Mouse (Mus musculus) bone marrow macrophage, adult 2 months (primary cell): ENCODE measurements around the gene Mindy4.

Experiments
- CTCF ChIP-seq: IDR thresholded peaks from 2 replicates; pipeline ENCODE4 v1.5.1; 2012; ENCODE audit warnings: low read depth, mild to moderate bottlenecking, low read length, moderate library complexity
- POLR2A ChIP-seq: IDR thresholded peaks from 2 replicates; pipeline ENCODE4 v1.6.1; 2012; ENCODE audit warnings: mild to moderate bottlenecking, low read depth, low read length, borderline replicate concordance

DNA sequence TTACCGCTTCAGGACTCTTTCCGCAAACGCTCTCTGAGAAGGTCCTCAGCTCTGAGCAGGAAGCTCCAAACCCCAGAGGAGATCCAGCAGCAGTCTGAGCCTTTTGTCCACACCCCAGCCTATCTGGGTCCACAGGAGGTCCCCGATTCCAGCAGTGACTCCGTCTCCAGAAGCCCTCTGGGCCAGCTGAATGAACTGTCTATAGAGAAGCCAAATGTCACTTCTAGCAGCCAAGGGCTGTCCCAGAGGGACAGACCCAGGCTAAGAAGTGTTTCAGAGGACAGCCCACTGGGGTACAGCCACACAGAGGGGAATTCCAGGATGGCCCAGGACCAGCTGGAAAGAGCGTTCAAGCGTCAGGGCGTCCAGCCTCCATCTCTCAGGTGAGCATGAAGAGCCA, 20.8 kb downstream of the Mindy4 start:
- TF ChIP-seq POLR2A (no peak), CTCF (no peak)
